Mouse (Mus musculus): Measurements from ENCODE around the gene Prss36. TPM values are rescaled to one million over a fixed set of nuclear protein-coding genes. Genes with fewer than 3 reads are reported as not detected.
"Not testable (repeated sequence)": the region's sequence is repeated elsewhere in the genome, so short reads cannot be mapped to it uniquely, and the experiment has no call there.

Prss36 gene
- total RNA-seq, 2 experiments from 2014 or later: 6.5 to 8.2 TPM

DNA sequence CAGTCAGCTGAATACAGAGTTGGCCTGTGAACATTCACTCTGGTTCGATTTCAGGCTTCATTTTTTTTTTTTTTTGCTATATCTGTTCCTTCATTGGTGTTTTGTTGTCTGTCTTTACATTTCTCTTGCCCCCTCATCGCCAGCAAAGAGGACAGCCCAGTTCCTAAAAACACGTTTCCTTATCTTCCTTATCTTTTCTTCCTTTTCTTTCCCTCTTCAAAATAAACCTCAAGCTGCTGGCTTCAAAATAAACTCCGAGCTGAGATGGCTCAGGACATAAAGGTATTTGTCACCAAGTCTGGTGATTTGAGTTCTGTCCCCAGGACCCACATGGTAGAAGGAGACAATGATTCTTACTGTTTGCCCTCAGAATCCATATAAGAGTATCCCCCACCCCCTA, 33.6 kb downstream of the Prss36 start:
- no peak for DNase-seq
- intact Hi-C loops (cut with DNase I; ENCODE audit: low total_unique reads): no loop called here

DNA sequence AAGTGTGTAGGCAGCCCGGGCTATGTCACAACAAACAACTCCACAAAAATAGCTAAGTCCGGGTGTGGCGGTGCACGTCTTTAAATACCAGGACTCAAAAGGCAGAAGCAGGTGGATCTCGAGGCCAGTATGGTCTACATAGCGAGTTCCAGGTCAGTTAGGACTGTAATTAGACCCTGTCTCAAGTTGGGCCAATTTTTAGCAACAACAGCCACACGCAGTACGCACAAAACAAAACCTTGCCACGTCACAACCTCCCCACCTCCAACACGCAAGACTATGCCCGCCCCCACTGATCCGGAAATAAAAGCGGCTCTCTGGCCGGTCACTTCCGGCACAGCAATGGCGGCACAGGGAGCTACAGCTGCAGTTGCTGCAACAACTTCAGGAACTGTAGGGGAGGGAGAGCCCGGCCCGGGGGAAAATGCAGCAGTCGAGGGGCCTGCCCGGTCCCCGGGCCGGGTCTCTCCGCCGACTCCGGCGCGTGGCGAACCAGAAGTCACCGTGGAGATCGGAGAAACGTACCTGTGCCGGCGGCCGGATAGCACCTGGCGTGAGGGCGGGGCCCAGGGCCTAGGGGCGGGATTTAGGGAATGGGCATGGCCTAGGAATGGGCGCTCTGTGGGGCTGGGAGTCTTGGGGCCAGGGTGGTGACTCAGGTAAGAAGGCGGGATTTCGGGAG, 34.2 kb downstream of the Prss36 start, which contains the start of gene Kat8:
Gene Kat8 (plus strand): TSS at position 327 of the 682 bp plus-strand sequence.
- DNase-seq: peak; percentile 89
- intact Hi-C loops (cut with DNase I; ENCODE audit: low total_unique reads): no loop called here

DNA sequence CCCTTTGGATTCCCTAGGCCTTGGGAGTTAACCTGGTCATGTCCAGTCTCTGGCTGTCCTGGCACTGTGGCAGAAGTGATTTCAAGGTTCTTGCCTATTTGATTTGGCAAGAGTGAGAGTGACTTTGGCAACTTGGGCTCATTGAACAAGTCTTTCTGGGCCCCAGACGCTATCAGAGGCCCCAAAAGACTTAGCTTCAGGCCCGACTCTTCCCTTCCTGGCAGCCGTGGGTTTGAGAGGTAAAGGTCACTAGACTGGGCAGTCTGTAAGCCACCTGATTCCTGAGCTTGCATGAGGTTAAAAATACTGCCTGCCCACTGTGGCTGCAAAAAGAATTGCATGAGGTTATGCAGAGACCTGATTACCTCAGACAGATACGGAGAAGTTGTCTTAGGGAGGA, 37.9 kb downstream of the Prss36 start:
- no peak for DNase-seq
- intact Hi-C loops (cut with DNase I; ENCODE audit: low total_unique reads): no loop called here

DNA sequence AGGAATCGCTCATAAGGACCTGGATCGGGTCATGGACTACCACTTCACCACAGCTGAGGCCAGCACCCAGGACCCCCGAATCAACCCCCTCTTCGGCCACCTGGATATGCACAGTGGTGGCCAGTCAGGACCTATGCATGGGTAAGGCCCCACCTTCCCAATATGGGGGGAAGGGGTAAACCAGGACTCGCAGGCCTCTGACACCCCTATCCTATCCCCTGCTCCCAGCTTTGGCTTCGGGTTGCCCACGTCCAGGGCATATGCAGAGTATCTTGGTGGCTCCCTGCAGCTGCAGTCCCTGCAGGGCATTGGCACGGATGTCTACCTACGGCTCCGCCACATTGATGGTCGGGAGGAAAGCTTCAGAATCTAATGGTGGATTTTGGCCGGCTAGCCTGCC, 38.6 kb downstream of the Prss36 start:
- intact Hi-C loops (cut with DNase I; ENCODE audit: low total_unique reads): no loop called here
- no peak for DNase-seq

DNA sequence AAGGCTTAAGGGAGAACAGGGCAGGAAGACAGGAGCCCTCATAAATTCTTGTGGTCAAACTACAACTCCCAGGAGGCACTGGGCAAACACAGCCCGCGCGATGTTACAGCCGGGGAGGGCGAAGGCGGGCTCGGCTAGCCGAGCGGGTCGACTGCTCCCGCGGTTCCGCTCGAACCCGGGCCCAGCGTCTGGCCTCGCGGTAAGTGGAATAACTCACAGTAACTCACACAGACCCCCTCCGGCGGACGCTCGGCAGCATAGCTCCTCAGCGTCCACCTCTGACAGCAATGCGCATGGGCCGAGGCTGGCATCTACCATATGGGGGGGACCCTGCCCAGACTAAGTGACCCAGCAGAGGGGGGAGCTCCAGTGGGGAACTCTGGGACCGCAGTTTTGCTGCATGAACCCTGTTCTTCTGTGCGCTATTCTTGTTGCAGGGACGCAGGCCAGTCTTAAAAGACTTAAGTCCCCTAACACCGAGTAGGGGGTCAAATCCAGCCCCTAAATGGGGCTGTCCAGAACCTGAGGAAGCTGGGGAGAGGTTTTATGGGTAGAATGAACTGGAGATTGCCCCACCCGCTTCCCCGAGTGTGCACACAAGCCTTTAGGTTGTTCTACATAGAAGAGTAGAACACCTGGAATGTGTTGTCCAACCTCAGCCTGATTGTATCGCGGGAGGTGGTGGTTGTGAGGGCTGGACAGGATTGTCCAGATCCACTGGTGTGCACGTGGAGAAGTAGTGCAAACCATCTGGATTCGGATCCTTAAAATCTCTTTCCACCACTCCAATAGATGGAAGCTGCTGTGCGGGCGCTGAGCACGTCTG, 42.3 kb downstream of the Prss36 start, which contains the start of gene Bckdk:
Gene Bckdk (plus strand): TSS at position 112 of the 826 bp plus-strand sequence.
- DNase-seq: peak; percentile 82
- intact Hi-C loops (cut with DNase I; ENCODE audit: low total_unique reads): no loop called here

DNA sequence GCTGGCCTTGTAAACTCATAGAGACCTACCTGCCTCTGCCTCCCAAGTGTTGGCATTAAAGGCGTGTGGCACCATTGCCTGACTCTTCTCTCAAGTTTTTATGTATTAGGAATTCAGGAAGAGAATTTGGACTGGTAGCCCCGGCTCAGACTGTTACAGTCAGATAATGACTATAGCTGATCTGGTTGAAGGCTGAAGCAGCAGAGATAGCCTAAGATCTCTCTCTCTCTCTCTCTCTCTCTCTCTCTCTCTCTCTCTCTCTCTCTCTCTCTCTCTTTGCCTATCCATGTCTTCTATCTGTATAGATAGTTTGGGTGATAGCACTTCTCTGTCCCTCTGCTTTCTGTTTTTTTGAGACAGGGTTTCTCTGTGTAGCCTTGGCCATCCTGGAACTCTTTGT, 44.8 kb downstream of the Prss36 start:
- no peak for DNase-seq
- intact Hi-C loops (cut with DNase I; ENCODE audit: low total_unique reads): no loop called here

DNA sequence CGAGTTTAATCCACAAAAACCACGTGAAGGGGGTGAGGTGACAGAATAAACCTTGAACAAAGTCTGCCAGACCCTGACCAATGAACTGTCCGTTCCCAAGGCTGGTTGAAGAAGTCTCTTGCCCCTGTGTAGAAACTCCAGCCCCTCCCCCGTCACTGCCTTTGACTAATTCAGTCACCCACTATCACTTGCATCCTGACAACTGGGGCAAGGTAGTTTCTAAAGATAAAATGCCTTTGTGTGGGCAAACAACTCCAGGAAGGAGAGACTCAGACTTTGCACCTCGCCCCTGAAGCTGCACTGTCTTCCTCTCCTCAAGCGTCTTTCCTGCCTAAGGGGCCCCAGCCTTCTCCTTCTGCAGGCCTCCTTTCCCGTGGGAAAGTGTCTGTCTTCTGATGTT, 46.5 kb downstream of the Prss36 start:
- DNase-seq: no peak
- intact Hi-C loops (cut with DNase I; ENCODE audit: low total_unique reads): no loop called here

DNA sequence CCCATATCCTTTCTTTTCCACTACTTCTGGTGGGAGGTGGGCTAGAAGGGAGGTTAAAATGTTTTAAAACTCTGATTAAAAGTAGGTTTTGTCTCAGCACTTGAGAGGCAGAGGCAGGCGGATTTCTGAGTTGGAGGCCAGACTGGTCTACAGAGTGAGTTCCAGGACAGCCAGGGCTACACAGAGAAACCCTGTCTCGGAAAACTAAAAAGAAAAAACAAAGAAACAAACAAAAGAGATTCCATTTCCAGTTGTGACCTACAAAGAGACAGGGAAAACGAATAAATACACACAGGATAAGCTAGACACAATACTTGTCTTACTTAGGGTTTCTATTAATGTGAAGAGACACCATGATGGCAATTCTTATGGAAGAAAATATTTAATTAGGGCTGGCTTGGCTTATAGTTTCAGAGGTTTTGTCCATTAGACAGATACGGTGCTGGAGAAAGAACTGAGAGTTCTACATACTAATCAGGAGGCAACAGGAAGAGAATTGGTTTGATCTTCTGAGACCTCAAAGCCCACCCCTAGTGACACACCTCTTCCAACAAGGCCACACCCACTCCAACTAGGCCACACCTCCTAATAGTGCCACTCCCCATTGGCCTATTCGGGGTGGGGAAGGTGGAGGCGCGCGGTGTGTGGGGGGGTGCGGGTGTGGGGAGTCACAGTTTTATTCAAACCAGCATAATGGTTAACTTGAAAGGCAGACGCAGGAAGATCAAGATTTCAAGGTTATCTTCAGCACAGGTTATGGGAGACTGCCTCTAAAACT, 48.2 kb downstream of the Prss36 start:
- no peak for DNase-seq
- intact Hi-C loops (cut with DNase I; ENCODE audit: low total_unique reads): no loop called here

DNA sequence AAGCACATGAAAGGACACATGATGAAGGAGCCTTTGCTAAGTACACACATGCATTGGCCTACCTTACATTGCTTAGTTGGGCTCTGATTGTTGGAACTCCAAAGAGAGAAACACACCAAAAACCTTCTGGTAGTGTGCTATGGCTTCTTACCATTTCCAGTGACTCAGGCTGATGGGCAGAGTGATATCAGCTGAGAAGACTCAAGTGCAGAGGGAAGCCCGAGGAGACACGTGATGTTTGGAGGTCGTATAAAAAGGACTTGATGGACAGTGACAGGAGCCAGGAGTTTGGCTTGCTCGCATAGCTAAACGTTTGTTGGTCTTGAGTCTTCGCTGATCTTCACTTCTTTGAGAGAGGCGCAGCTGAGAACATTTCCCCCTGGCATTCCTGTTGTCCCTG, 49.0 kb downstream of the Prss36 start:
- DNase-seq: no peak
- intact Hi-C loops (cut with DNase I; ENCODE audit: low total_unique reads): no loop called here

DNA sequence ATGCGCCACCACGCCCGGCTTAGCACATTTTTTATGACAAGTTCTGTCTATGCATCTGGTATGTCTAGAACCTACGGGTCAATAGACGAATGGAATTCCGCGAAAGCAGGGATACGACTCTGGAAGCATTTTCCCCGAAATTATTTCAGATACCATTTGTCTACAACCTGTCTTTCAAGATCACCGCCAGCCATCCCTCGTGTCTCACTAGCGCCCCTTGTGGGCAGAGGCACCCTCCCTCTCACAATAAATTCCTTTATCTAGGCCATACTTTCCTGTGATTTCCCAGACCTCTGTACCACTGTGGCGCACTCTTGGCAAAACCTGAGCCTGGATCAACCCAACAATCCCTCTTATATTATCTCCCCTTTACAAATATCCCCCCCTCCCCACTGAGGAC, 50.1 kb downstream of the Prss36 start:
- peak; percentile 71 for DNase-seq
- intact Hi-C loops (cut with DNase I; ENCODE audit: low total_unique reads): no loop called here

DNA sequence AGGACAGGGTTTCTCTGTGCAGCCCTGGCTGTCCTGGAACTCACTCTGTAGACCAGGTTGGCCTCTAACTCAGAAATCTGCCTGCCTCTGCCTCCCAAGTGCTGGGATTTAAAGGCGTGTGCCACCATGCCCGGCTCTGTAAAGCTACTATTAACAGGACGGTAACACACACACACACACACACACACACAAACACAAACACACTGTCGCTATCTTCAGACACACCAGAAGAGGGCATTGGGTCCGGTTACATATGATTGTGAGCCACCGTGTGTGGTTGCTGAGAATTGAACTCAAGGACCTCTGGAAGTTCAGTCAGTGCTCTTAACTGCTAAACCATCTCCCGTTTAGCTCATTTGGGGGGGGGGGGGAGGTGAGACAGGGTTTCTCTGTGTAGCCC, 50.6 kb downstream of the Prss36 start:
- intact Hi-C loops (cut with DNase I; ENCODE audit: low total_unique reads); DNase-seq: not testable (repeated sequence)

DNA sequence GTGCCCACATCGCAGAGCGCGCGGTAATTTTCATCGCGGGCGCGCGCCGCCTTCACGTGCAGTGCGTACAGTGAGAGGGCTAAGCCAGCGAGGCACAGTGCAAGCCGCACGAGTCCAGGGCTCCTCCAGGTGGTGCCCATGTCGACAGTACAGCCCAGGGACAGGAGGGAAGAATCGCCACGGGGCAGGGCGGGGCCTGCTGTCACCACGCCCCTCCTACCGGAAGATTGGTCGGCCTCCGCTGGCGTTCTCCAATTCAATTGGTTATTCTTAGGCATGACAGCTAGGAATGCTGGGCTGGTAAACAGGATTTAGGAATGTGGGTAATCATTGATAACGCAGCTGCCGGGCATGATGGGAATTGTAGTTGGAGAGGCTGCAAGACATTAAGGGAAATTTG, 51.1 kb downstream of the Prss36 start, which contains the start of the genes Gm21974 and Vkorc1:
Gene Gm21974 (minus strand): TSS at position 13 of the 400 bp plus-strand sequence.
Gene Vkorc1 (minus strand): TSS at position 176 of the 400 bp plus-strand sequence.
- DNase-seq: peak; percentile 95
- intact Hi-C loops (cut with DNase I; ENCODE audit: low total_unique reads): no loop called here

DNA sequence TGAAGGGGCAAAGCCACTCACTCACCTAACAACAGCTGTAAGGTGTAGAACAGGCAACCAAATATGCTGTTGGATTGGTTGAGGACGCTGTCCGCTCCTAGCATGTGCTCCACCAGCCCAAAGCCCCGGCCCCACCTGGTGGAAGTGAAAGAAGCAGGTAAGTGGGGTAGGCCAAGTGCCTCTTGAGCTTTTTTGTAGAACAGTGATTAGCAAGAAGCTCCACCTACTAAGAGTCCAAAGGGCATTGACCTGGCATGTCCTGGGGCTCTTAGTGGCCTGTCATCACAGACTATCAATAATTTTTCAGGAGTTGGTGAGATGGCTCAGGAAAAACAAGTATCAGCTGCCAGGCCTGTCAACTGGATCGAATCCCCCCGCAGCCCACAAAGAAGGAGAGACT, 52.0 kb downstream of the Prss36 start:
- DNase-seq: no peak
- intact Hi-C loops (cut with DNase I; ENCODE audit: low total_unique reads): no loop called here

DNA sequence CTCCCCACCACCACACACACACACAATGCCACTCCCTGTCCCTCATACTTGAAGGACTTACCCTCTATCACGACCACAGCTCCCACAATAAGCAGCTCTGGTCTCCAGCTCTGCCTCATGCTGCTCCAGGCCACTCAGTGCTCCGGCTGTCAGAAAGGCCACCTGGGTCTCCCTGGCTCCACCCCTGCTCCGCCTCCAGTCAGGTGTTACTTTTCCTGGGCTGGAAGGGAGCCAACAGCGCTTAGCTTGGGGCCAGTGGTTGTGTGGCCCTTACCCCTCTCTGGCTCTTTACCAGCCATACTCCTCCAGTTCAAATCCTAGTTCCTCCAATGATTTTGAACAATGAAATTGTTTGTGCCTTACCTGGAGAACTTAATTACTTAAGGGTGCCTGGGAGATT, 55.7 kb downstream of the Prss36 start, which contains the start of gene Prss53:
Gene Prss53 (minus strand): TSS at position 173 of the 400 bp plus-strand sequence.
- intact Hi-C loops (cut with DNase I; ENCODE audit: low total_unique reads): no loop called here

DNA sequence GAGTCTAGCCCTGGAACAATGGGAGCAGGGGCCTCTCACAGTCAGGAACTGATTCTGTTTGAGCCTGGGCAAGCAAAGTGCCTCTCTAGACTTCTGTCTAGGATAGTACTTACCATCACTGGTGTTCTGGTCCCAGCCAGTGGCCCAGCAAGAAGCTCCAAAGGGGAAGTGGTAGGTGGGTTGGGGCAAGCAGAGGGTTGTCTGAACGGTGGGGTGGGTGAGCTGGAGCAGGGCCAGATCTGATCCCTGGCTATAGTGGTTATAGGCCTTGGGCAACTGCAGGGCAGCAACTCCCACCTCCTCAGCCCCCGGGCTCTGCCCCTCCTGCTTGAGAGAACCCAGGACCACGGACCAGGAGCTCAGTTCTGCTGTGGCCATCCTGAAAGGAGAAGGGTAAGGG, 57.7 kb downstream of the Prss36 start:
- intact Hi-C loops (cut with DNase I; ENCODE audit: low total_unique reads): no loop called here
- no peak for DNase-seq

More for the DNA sequence above, 55.7 kb downstream of the Prss36 start, which contains the start of gene Prss53:
- no peak for DNase-seq

DNA sequence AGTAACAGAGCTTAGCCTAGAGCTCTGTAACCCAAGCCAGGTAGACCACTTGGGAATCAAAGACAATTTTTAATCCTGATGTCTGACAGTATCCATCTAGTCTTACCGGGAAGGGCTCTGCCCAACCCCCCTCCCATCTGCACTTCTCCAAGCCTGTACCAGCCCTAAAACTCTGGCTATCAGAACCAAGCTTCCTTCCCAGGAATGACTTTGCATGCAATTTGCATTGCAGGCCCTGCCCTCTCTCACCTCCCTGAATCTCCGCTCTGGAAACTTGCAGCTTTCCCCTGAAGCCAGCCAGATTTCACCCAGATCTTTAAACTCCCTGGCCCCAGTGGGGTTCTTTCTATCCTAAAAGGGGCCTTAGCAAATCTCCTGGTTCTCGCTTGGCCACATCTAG, 58.7 kb downstream of the Prss36 start:
- intact Hi-C loops (cut with DNase I; ENCODE audit: low total_unique reads): no loop called here
- no peak for DNase-seq

DNA sequence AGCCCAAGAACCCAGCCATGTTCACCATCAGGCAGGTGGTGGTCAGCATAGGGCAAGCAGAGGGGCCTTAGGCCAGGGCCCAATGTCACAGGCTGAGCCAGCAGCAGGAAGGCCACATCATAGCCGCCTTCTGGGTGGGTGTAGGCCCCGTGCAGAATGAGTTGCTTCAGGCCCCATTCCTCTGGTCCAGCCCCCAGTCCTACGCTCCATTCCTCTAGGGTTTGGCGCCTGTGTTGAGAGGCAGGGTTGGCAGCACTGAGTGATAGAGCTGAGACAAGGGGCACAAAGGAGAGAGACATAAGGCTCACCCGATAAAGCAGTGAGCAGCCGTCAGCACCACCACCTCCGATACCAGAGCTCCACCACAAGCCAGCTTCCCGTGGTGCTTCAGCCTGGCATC, 59.3 kb downstream of the Prss36 start:
- intact Hi-C loops (cut with DNase I; ENCODE audit: low total_unique reads): no loop called here

DNA sequence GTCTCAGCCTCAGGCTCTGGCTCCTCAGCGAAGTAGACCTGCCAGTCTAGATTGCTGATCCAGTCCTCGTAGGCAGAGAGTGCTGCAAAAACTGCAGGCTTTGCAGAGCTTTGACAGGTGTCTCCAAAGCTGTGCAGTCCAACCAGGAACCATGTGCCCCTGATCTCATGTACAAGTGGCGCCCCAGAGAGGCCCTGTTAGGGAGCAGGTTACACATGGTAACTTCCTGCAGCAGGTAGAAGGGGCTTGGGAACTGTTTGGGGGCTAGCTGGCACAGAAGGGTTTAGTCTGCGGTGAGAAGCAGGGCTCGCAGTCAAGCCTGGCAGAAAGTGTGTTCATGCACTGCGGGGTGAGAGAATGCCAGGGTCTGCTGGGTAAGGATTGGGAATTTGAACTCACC, 60.0 kb downstream of the Prss36 start:
- DNase-seq: no peak
- intact Hi-C loops (cut with DNase I; ENCODE audit: low total_unique reads): no loop called here

More for the DNA sequence above, 59.3 kb downstream of the Prss36 start:
- no peak for DNase-seq

DNA sequence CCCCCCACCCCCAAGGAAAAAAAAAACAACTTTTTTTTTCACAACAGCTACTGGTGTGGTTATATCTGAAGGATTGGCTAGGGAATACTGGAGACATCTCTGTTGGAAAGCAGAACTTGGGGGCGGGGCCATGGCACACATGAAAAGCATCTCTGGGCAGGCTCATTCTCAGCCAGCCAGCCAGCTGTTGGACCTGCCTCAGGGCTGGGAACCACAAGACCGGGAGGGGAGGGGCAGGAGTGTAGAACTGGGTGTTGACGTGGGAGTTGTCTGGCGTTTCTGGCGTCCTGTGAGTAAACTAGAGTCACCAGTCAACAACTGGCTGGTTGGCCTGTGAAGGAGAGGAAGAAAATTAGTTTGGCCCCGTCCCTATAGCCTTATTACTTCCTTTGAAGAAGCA, 60.6 kb downstream of the Prss36 start:
- DNase-seq: peak; percentile 85

More for the DNA sequence above, 60.6 kb downstream of the Prss36 start:
- intact Hi-C loops (cut with DNase I; ENCODE audit: low total_unique reads): no loop called here

All from gastrocnemius, postnatal 14 days (tissue).